Mouse (Mus musculus) limb, embryonic 15.5 days (tissue): Measurements from ENCODE around the gene Vmn1r91. TPM values are rescaled to one million over a fixed set of nuclear protein-coding genes. Genes with fewer than 3 reads are reported as not detected.
"Not testable (repeated sequence)": the region's sequence is repeated elsewhere in the genome, so short reads cannot be mapped to it uniquely, and the experiment has no call there.

Experiments used
- ATAC-seq: fragments of 200-750 bp; cut with Nextera tagmentation; 2 replicates; pipeline ENCODE4 v1.8.0; 2017; ENCODE audit warnings: low read depth, moderate TSS enrichment; ENCODE audit not compliant: insufficient number of reproducible peaks, low FRiP score, low TSS enrichment
- H3K27ac ChIP-seq: fragments of 300-500 bp; sonication (generic); 2 replicates; pipeline ENCODE4 v1.5.1; 2015; ENCODE audit warnings: moderate library complexity, mild to moderate bottlenecking, inconsistent platforms
- H3K27me3 ChIP-seq: fragments of 300-500 bp; sonication (generic); 2 replicates; pipeline ENCODE4 v1.6.1; 2015; ENCODE audit warnings: inconsistent platforms
- H3K36me3 ChIP-seq: fragments of 300-500 bp; sonication (generic); 2 replicates; pipeline ENCODE4 v1.6.1; 2015; ENCODE audit warnings: inconsistent platforms
- H3K4me1 ChIP-seq: fragments of 300-500 bp; sonication (generic); 2 replicates; pipeline ENCODE4 v1.6.1; 2015; ENCODE audit warnings: inconsistent platforms
- H3K4me2 ChIP-seq: fragments of 300-500 bp; sonication (generic); 2 replicates; pipeline ENCODE4 v1.6.1; 2015; ENCODE audit warnings: mild to moderate bottlenecking, inconsistent platforms
- H3K4me3 ChIP-seq: fragments of 300-500 bp; sonication (generic); 2 replicates; pipeline ENCODE4 v1.5.1; 2015; ENCODE audit warnings: mild to moderate bottlenecking, inconsistent platforms
- H3K9ac ChIP-seq: fragments of 300-500 bp; sonication (generic); 2 replicates; pipeline ENCODE4 v1.6.1; 2015; ENCODE audit warnings: inconsistent platforms
- H3K9me3 ChIP-seq: fragments of 300-500 bp; sonication (generic); 2 replicates; pipeline ENCODE4 v1.6.1; 2016; ENCODE audit warnings: inconsistent platforms
- WGBS: fragments of 180-500 bp; shearing (Covaris S2); methylation state at CpG from one replicate; pipeline ENCODE4 v1.1.7; 2015; 5-methylcytosine and 5-hydroxymethylcytosine counted together
- polyA plus RNA-seq: library from polyadenylated mRNA; unstranded; fragments of >200 nt; fragmentation: Nextera tagmentation; extraction: Ambion mirVana; gene quantifications from 2 replicates; pipeline ENCODE4 v1.2.1, GENCODE M21; 2015

Gene Vmn1r91
- polyA plus RNA-seq = not detected in 2 replicates

- H3K9me3 ChIP-seq, H3K4me1 ChIP-seq, H3K4me2 ChIP-seq, H3K27ac ChIP-seq, H3K9ac ChIP-seq, H3K4me3 ChIP-seq, ATAC-seq, H3K27me3 ChIP-seq, H3K36me3 ChIP-seq: not testable (repeated sequence)
- 82% methylated on average over 5 of the region's 5 CpGs for WGBS
These were observed at the start of gene Vmn1r91 for GRCm38 (mm10) chr7:20099380-20099779. Vmn1r91 (plus strand) TSS chr7:20099680.

DNA sequence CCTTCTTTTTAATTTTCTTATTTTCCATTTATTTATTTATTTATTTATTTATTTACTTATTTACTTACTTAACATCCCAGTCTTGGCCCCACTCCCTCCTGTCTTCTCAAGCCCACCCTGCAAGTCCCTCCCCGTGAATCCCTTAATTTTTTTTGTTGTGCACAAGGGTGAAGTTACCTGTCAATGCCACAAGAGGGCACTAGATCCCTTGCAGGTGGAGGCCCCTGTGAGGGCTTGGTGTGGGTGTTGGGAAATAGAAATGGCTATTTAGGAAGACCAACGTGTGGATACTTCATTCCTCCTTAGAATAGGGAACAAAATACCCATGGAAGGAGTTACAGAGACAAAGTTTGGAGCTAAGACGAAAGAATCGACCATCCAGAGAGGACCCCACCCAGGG, 35.4 kb upstream of the Vmn1r91 start:
- not testable (repeated sequence) for H3K27ac ChIP-seq, H3K4me3 ChIP-seq, H3K4me2 ChIP-seq, H3K9ac ChIP-seq, ATAC-seq, H3K27me3 ChIP-seq, H3K9me3 ChIP-seq, H3K4me1 ChIP-seq, H3K36me3 ChIP-seq
- 66% methylated on average over 4 of the region's 4 CpGs for WGBS

- 74% methylated on average over 18 of the region's 18 CpGs for WGBS
- not testable (repeated sequence) for H3K4me3 ChIP-seq, H3K9ac ChIP-seq, H3K9me3 ChIP-seq, H3K27me3 ChIP-seq, H3K4me1 ChIP-seq, H3K27ac ChIP-seq, ATAC-seq, H3K36me3 ChIP-seq, H3K4me2 ChIP-seq
These were observed 21.4 kb upstream of the Vmn1r91 start for GRCm38 (mm10) chr7:20078118-20078517.

DNA sequence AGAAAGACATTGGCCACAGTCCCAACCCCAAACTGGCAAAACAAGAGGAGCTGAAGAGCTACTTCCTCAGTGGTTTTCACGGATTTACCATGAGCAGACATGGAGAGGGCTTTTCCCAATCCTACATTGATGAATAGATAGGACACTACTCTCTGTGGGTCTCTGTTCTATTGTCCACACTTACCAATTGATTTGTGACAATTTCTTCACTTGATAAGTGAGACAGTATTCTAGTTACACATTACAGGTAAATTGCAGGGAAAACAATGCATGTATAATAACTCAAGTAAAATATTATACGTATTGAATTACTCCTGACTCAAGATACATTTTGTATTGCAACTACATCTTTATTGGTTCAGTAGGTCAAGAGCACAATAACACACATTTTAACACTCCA, 23.0 kb downstream of the Vmn1r91 start, which contains the start of gene Gm16442:
Gene Gm16442, minus strand, starts transcription at position 101 of the 400 bp plus-strand sequence.
- H3K27ac ChIP-seq, ATAC-seq, H3K36me3 ChIP-seq, H3K4me1 ChIP-seq, H3K4me3 ChIP-seq, H3K27me3 ChIP-seq, H3K9me3 ChIP-seq, H3K9ac ChIP-seq, H3K4me2 ChIP-seq: not testable (repeated sequence)
- WGBS = no CpG with 5 or more reads among the region's 2 CpGs

DNA sequence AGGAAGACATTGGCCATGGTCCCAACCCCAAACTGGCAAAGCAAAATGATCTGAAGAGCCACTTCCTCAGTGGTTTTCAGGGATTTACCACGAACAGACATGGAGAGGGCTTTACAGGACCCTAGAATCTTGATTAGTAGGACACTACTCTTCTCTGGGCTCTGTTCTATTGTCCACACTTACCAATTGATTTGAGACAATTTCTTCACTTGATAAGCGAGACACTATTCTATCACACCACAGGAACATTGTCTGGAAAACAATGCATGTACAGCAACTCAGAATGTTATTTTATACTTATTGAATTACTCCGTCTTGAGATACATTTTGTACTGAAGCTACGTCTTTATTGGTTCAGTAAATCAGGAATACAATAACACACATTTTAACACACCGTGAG, 39.5 kb downstream of the Vmn1r91 start, which contains the start of gene Vmn1r93:
Gene Vmn1r93, minus strand, starts transcription at position 101 of the 400 bp plus-strand sequence.
- H3K4me1 ChIP-seq, H3K4me3 ChIP-seq, H3K27ac ChIP-seq, H3K4me2 ChIP-seq, H3K27me3 ChIP-seq, H3K9ac ChIP-seq, ATAC-seq, H3K36me3 ChIP-seq, H3K9me3 ChIP-seq: not testable (repeated sequence)
- no CpG with 5 or more reads among the region's 5 CpGs for WGBS

Other genes starting within 250 kb of the Vmn1r91 start
- gene Gm19345, start 247.7 kb upstream of the Vmn1r91 start, polyA plus RNA-seq = not detected in 2 replicates
- gene Ceacam16, start 238.4 kb upstream of the Vmn1r91 start, polyA plus RNA-seq = not detected in 2 replicates
- gene Ceacam19, start 211.7 kb upstream of the Vmn1r91 start, polyA plus RNA-seq = 11.1 and 11.2 TPM in 2 replicates
- gene Pvr, start 178.5 kb upstream of the Vmn1r91 start, polyA plus RNA-seq = 13.4 and 13.7 TPM in 2 replicates
- gene Igsf23, start 148.9 kb upstream of the Vmn1r91 start, polyA plus RNA-seq = 0.15 TPM in 1 of 2 replicates, not detected in the other
- gene Ceacam20, start 134.3 kb upstream of the Vmn1r91 start, polyA plus RNA-seq = not detected in 2 replicates
- gene Nlrp9b, start 108.2 kb upstream of the Vmn1r91 start, polyA plus RNA-seq = not detected in 2 replicates
- not detected in 2 replicates for gene Gm16442, start 22.9 kb downstream of the Vmn1r91 start, polyA plus RNA-seq
- gene Vmn1r93, start 39.4 kb downstream of the Vmn1r91 start, polyA plus RNA-seq = not detected in 2 replicates
- not detected in 2 replicates for gene Vmn1r94, start 68.7 kb downstream of the Vmn1r91 start, polyA plus RNA-seq
- gene Vmn1r95, start 94.0 kb downstream of the Vmn1r91 start, polyA plus RNA-seq = not detected in 2 replicates
- gene Gm6164, start 105.9 kb downstream of the Vmn1r91 start, polyA plus RNA-seq = not detected in 2 replicates
- gene Gm4498, start 134.1 kb downstream of the Vmn1r91 start, polyA plus RNA-seq = not detected in 2 replicates
- not detected in 2 replicates for gene Gm5890, start 163.2 kb downstream of the Vmn1r91 start, polyA plus RNA-seq
- gene Gm4133, start 234.4 kb downstream of the Vmn1r91 start, polyA plus RNA-seq = not detected in 2 replicates